Mouse (Mus musculus) heart, adult 2 months (tissue): ENCODE data around the gene Noct.

Experiments
- CTCF ChIP-seq: fragments of 200-600 bp; IDR thresholded peaks from 2 replicates; pipeline ENCODE4 v1.8.1; 2022; ENCODE audit warnings: antibody characterized with exemption, mild to moderate bottlenecking, moderate library complexity
- EP300 ChIP-seq: fragments of 200-500 bp; IDR thresholded peaks from 2 replicates; pipeline ENCODE4 v1.6.1; 2011; ENCODE audit warnings: low read depth, low read length, control low read depth; ENCODE audit not compliant: insufficient read depth

DNA sequence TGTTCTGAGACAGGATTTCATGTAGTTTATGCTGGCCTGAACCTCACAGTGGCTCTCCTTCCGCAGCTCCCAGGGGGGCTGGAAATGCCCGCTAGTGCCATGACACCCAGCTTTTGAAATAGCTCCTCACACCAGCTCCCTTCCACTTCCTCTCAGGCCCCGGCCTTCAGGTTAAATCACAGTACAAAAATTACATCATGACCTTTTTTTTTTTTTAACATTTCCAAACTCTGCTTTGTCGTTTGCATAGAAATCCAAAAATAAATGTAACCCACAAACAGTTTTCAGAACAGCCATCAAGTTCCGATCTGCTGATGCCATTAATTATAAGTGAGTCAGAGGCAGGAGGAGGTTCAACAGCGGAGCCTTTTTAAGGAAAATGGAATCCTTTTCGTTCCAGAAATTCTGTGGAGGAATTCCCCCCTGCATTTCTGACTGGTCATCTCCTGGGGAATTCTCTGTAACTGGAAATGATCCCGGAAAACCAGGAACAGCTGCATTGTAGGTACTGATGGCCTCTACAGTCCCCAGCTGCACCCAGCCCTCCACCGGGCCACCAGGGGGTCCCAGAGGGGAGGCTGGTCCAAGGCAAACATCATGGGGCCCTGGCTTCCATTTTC is 27.0 kb upstream of the Noct start:
- peak; percentile 66; the same call in 1 of the 2 replicates for TF ChIP-seq EP300
- TF ChIP-seq CTCF: peak; percentile 62
